Mouse (Mus musculus) heart, embryonic 14.5 days (tissue): ENCODE data around the gene Vmn2r8. TPM values are rescaled to one million over a fixed set of nuclear protein-coding genes. Genes with fewer than 3 reads are reported as not detected.
"Not testable (repeated sequence)": the region's sequence is repeated elsewhere in the genome, so short reads cannot be mapped to it uniquely, and the experiment has no call there.

Source experiments
- ATAC-seq: fragments of 200-750 bp; cut with Nextera tagmentation; 2 replicates; pipeline ENCODE4 v1.8.0; 2017; ENCODE audit warnings: low read depth, moderate TSS enrichment; ENCODE audit not compliant: insufficient number of reproducible peaks, insufficient read depth, low FRiP score
- H3K27ac ChIP-seq, 2 experiments: fragments of 200-500 bp in 1 of 2; fragments of 300-500 bp in 1 of 2; sonication (generic) in 1 of 2; replicated peaks in 1 of 2; 2 replicates each; pipeline ENCODE4 v1.5.1; 2012 to 2014; ENCODE audit warnings: low read depth in 2 of 2, low read length in 2 of 2, control low read depth in 1 of 2, mild to moderate bottlenecking in 1 of 2, mixed read lengths in 1 of 2; ENCODE audit not compliant: control insufficient read depth in 1 of 2, insufficient read depth in 1 of 2
- H3K27me3 ChIP-seq: fragments of 300-500 bp; sonication (generic); 2 replicates; pipeline ENCODE4 v1.6.1; 2014; ENCODE audit warnings: mild to moderate bottlenecking, low read length, control low read depth; ENCODE audit not compliant: control insufficient read depth, insufficient read depth
- H3K36me3 ChIP-seq: fragments of 300-500 bp; sonication (generic); 2 replicates; pipeline ENCODE4 v1.6.1; 2014; ENCODE audit warnings: mild to moderate bottlenecking, control low read depth, low read length, mixed read lengths; ENCODE audit not compliant: control insufficient read depth, insufficient read depth
- H3K4me1 ChIP-seq, 2 experiments: fragments of 200-500 bp in 1 of 2; fragments of 300-500 bp in 1 of 2; sonication (generic) in 1 of 2; 2 replicates each; pipeline ENCODE4 v1.6.1; 2012 to 2014; ENCODE audit warnings: low read length in 2 of 2, control low read depth in 1 of 2, mixed read lengths in 1 of 2; ENCODE audit not compliant: control insufficient read depth in 2 of 2, insufficient read depth in 2 of 2
- H3K4me2 ChIP-seq: fragments of 300-500 bp; sonication (generic); 2 replicates; pipeline ENCODE4 v1.6.1; 2014; ENCODE audit warnings: mild to moderate bottlenecking, low read length
- H3K4me3 ChIP-seq, 2 experiments: fragments of 200-500 bp in 1 of 2; fragments of 300-500 bp in 1 of 2; sonication (generic) in 1 of 2; 2 replicates each; pipeline ENCODE4 v1.5.1; 2012 to 2014; ENCODE audit warnings: low read length in 2 of 2, mild to moderate bottlenecking in 2 of 2, control low read depth in 1 of 2, low read depth in 1 of 2, moderate library complexity in 1 of 2; ENCODE audit not compliant: control insufficient read depth in 1 of 2, insufficient read depth in 1 of 2
- H3K9ac ChIP-seq: fragments of 300-500 bp; sonication (generic); 2 replicates; pipeline ENCODE4 v1.6.1; 2014; ENCODE audit warnings: mild to moderate bottlenecking, low read length
- H3K9me3 ChIP-seq: fragments of 300-500 bp; sonication (generic); 2 replicates; pipeline ENCODE4 v1.6.1; 2016; ENCODE audit warnings: low read length, control low read depth; ENCODE audit not compliant: control insufficient read depth
- WGBS: fragments of 180-500 bp; shearing (Covaris S2); extraction: QIAGEN DNeasy Blood & Tissue Kit; methylation state at CpG from one replicate; pipeline ENCODE4 v1.1.7; 2014; 5-methylcytosine and 5-hydroxymethylcytosine counted together
- polyA plus RNA-seq: library from polyadenylated mRNA; unstranded; fragments of >200 nt; fragmentation: Nextera tagmentation; extraction: Ambion mirVana; gene quantifications from 2 replicates; pipeline ENCODE4 v1.2.1, GENCODE M21; 2014

Gene Vmn2r8
- polyA plus RNA-seq, 1 experiment from 2014 or later, result not detected

- Histone ChIP-seq H3K27me3 (no peaks in the 10 kb centered on the region), H3K9ac (no peak within 1 kb of the TSS), H3K9me3 (no peaks in the 10 kb centered on the region), H3K36me3 (no peaks in the 10 kb centered on the region), H3K4me2 (no peak within 1 kb of the TSS), H3K4me1 (no peaks in the 10 kb centered on the region), H3K27ac (no peak within 1 kb of the TSS), H3K4me3 (no peak within 1 kb of the TSS)
- 73% methylated on average over 40 of the region's 40 CpGs for WGBS
- no peak for ATAC-seq
These were observed 33.9 kb downstream of the Vmn2r8 start, which contains the start of gene Rnf212 for GRCm38 (mm10) chr5:108774630-108775306. TSS of gene Rnf212 (minus strand) at chr5:108774982.

DNA sequence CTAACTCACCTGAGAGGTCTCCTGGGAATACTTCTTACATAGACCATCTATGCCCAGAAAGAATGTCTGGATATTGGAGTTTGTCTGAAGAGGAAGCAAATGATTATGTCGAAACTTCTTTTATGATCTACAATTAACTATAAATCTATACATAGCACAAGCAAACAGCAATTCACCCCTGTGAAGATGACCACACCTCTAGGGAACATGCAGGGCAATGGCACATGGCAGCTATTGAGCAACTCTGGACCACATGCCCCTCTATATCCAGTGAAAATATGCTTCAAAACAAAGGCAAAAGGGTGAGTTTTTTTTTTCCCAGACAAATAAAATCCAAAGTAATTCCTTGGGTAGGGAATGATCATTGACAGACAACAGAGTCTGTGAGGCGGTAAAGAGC is 48.6 kb downstream of the Vmn2r8 start:
- Histone ChIP-seq H3K27me3 (no peaks in the 10 kb centered on the region), H3K4me3 (no peak overlapping the region), H3K4me2 (no peak overlapping the region), H3K9ac (no peak overlapping the region), H3K9me3 (no peaks in the 10 kb centered on the region), H3K4me1 (no peaks in the 10 kb centered on the region), H3K36me3 (no peaks in the 10 kb centered on the region), H3K27ac (no peak overlapping the region)
- 79% methylated on average over 2 of the region's 2 CpGs for WGBS
- no peak for ATAC-seq

DNA sequence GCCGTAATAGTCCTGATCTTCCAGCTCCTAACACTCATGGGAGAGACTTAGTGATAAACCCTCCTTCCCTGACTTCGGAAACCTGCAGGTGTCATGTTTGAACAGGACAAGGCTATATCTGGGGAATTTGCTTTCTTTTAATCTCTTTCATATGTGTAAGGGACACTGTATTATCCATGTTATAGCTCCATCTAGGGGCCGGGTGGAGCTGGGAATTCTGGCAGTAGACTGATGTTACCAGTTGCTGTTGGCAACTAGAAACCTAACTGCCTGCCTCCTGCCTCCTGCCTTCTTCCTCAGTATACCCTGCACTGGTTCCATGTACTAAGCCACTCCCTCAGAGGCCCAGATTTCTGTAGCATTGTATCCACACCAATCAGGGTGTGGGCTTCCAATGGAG is 50.3 kb downstream of the Vmn2r8 start:
- Histone ChIP-seq H3K4me2 (no peak overlapping the region), H3K27me3 (no peaks in the 10 kb centered on the region), H3K4me3 (no peak overlapping the region), H3K9ac (no peak overlapping the region), H3K4me1 (no peaks in the 10 kb centered on the region), H3K9me3 (no peaks in the 10 kb centered on the region), H3K36me3 (no peaks in the 10 kb centered on the region), H3K27ac (no peak overlapping the region)
- 47% methylated on average over 3 of the region's 3 CpGs for WGBS
- no peak for ATAC-seq

DNA sequence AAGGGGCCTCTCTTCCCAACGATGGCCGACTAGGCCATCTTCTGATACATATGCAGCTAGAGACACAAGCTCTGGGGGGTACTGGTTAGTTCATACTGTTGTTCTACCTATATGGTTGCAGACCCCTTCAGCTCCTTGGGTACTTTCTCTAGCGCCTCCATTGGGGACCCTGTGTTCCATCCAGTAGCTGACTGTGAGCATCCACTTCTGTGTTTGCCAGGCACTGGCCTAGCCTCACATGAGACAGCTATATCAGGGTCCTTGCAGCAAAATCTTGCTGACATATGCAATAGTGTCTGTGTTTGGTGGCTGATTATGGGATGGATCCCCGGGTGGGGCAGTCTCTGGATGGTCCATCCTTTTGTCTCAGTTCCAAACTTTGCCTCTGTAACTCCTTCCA is 57.4 kb downstream of the Vmn2r8 start:
- not testable (repeated sequence) for H3K4me2 ChIP-seq, H3K9me3 ChIP-seq, H3K9ac ChIP-seq, H3K4me3 ChIP-seq, H3K27me3 ChIP-seq, H3K36me3 ChIP-seq, ATAC-seq, H3K4me1 ChIP-seq, H3K27ac ChIP-seq
- WGBS, result 73% methylated on average over 4 of the region's 4 CpGs

GRCm38 (mm10) chr5:108750328-108751210 is 58.1 kb downstream of the Vmn2r8 start:
- Histone ChIP-seq H3K27ac (no peak overlapping the region), H3K27me3 (no peaks in the 10 kb centered on the region)
- ATAC-seq, result no peak

DNA sequence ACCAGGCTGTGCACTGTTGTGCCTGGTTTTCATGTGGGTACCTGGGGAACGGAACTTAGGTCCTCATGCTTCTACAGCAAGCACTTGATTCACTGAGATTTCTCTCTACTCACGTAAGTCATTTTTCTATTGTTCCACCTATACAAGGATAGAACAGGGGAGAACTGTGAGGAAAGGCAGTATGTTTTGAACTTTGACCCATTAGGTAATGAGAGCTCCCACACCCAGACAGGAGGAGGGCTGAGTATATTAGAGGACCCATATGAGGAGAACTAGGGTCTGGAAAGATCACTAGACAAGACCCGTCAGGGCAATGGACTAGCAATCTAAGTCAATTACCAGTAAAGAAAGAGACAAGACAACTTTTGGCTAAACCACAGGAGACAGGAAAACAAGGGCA is 64.0 kb downstream of the Vmn2r8 start:
- Histone ChIP-seq H3K9me3 (no peaks in the 10 kb centered on the region), H3K27me3 (no peaks in the 10 kb centered on the region), H3K4me1 (no peaks in the 10 kb centered on the region), H3K27ac (no peak overlapping the region), H3K9ac (no peak overlapping the region), H3K4me3 (no peak overlapping the region), H3K4me2 (no peak overlapping the region), H3K36me3 (no peaks in the 10 kb centered on the region)
- ATAC-seq, result no peak
- 77% methylated on average over 3 of the region's 3 CpGs for WGBS

More at GRCm38 (mm10) chr5:108750328-108751210, 58.1 kb downstream of the Vmn2r8 start:
- Histone ChIP-seq H3K4me3 (no peak overlapping the region), H3K9me3 (no peaks in the 10 kb centered on the region), H3K36me3 (no peaks in the 10 kb centered on the region), H3K9ac (no peak overlapping the region), H3K4me2 (no peak overlapping the region), H3K4me1 (no peaks in the 10 kb centered on the region)
- 51% methylated on average over 5 of the region's 5 CpGs for WGBS

DNA sequence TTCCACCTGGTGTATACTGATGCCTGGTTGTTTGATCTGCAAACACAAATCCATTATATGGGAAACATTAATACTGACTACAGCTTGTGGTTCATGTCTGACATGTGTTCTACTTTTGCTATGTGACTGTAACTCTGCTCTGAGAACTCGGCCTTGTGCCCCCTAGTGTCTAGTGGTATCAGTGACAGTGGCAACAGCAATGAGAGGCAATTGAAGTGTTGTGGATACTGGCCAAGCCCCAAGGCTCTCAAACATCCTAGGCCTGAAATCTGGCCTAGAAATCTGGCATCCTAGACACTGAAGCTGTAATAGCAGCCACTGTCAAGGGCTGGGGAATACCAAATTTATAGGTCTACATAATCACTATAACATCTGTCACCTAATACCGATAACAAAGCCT is 64.8 kb downstream of the Vmn2r8 start:
- H3K4me2 ChIP-seq, result no peak overlapping the region
- no peaks in the 10 kb centered on the region for H3K4me1 ChIP-seq
- H3K27me3 ChIP-seq, result no peaks in the 10 kb centered on the region
- H3K9ac ChIP-seq, result no peak overlapping the region
- no peak overlapping the region for H3K27ac ChIP-seq
- no peak for ATAC-seq
- no peaks in the 10 kb centered on the region for H3K9me3 ChIP-seq
- 57% methylated on average over 2 of the region's 2 CpGs for WGBS
- H3K4me3 ChIP-seq, result no peak overlapping the region
- H3K36me3 ChIP-seq, result no peaks in the 10 kb centered on the region
